Mouse (Mus musculus) hindbrain, postnatal 0 days (tissue): ENCODE results near the gene Nt5c2. TPM values are rescaled to one million over a fixed set of nuclear protein-coding genes. Genes with fewer than 3 reads are reported as not detected.

ENCODE experiments used
- ATAC-seq: fragments of 200-750 bp; cut with Nextera tagmentation; 2 replicates; pipeline ENCODE4 v1.8.0; 2017; ENCODE audit warnings: mild to moderate bottlenecking, moderate TSS enrichment, moderate library complexity
- DNase-seq: peaks from one replicate; pipeline ENCODE4 v3.0.0-alpha.2; 2015; ENCODE audit warnings: low spot score
- H3K27ac ChIP-seq: fragments of 300-500 bp; sonication (generic); 2 replicates; pipeline ENCODE4 v1.5.1; 2014; ENCODE audit warnings: mild to moderate bottlenecking
- H3K27me3 ChIP-seq: fragments of 300-500 bp; sonication (generic); 2 replicates; pipeline ENCODE4 v1.6.1; 2014; ENCODE audit warnings: low read length, mixed read lengths; ENCODE audit not compliant: insufficient read depth
- H3K36me3 ChIP-seq: fragments of 300-500 bp; sonication (generic); 2 replicates; pipeline ENCODE4 v1.6.1; 2014; ENCODE audit warnings: low read length, mixed read lengths; ENCODE audit not compliant: insufficient read depth
- H3K4me1 ChIP-seq: fragments of 300-500 bp; sonication (generic); 2 replicates; pipeline ENCODE4 v1.6.1; 2014; ENCODE audit warnings: antibody characterized with exemption, low read length, mixed read lengths; ENCODE audit not compliant: insufficient read depth
- H3K4me2 ChIP-seq: fragments of 300-500 bp; sonication (generic); 2 replicates; pipeline ENCODE4 v1.6.1; 2014; ENCODE audit warnings: low read depth, mild to moderate bottlenecking, low read length, moderate library complexity, mixed read lengths
- H3K4me3 ChIP-seq: fragments of 300-500 bp; sonication (generic); 2 replicates; pipeline ENCODE4 v1.5.1; 2014; ENCODE audit warnings: low read length
- H3K9ac ChIP-seq: fragments of 300-500 bp; sonication (generic); replicated peaks from 2 replicates; pipeline ENCODE4 v1.6.1; 2014; ENCODE audit warnings: mild to moderate bottlenecking, low read length, moderate library complexity, mixed read lengths
- H3K9me3 ChIP-seq: fragments of 300-500 bp; sonication (generic); 2 replicates; pipeline ENCODE4 v1.6.1; 2016; ENCODE audit warnings: low read length, mixed read lengths
- CTCF ChIP-seq: IDR thresholded peaks from 2 replicates; pipeline ENCODE4 v1.5.1; 2016; ENCODE audit warnings: antibody characterized with exemption, control low read depth, low read depth
- WGBS: fragments of 180-500 bp; shearing (Covaris S2); extraction: QIAGEN DNeasy Blood & Tissue Kit; methylation state at CpG from one replicate; pipeline ENCODE4 v1.1.7; 2014; 5-methylcytosine and 5-hydroxymethylcytosine counted together
- polyA plus RNA-seq: library from polyadenylated mRNA; unstranded; fragments of >200 nt; fragmentation: Nextera tagmentation; extraction: Ambion mirVana; gene quantifications from 2 replicates; pipeline ENCODE4 v1.2.1, GENCODE M21; 2015
- total RNA-seq: library from RNA; depleted of rRNA; stranded (reverse); fragments of >200 nt; gene quantifications from 2 replicates; pipeline ENCODE4 v1.2.3, GENCODE M21; 2014

Gene Nt5c2
- total and polyA plus RNA-seq, 2 experiments from 2014 or later: 43.4 to 79.8 TPM

DNA sequence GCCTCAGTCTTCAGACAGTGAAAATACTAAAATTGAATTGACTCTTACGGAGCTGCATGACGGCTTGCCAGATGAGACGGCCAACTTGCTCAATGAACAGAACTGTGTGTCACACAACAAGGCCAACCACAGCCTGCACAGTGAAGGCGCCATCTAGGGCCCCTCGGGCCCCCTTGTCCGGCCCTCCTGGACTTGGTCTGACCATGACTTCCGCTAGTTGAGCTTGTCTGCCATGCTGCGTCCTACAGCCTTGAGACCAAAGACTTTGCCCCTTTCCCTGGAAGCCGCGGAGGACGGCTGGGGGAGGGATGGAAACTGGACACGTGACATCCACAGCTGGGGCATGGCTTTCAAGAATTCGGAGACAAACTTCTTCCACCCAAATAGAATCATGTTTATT, 137.1 kb downstream of the Nt5c2 start:
- DNase-seq: no peak
- no peak overlapping the region for H3K4me3 ChIP-seq
- TF ChIP-seq CTCF: no peak

DNA sequence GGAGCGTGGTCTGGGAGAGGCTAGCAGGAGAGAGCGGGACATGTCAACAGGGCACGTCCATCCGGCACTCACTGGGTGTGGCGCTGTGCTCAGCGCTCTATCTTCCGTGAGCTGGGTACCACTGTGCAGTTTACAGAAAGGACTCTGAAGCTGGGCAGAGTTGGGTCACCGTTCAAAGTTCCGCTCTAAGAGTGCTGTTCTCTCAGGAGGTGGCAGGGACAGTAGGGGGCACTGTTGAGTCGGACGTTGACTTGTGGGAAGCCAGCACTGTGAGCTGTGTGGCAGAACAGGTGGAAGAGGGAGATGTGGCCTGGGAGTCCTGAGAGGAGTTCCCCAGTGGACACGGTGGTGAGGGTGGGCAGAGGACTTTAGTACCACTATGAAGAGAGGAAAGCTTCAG, 139.2 kb downstream of the Nt5c2 start:
- no peak overlapping the region for H3K9ac ChIP-seq
- TF ChIP-seq CTCF: peak; percentile 84
- no peaks in the 10 kb centered on the region for H3K9me3 ChIP-seq
- no peak overlapping the region for H3K4me3 ChIP-seq
- DNase-seq (peak; percentile 86), ATAC-seq (peak; percentile 72)
- H3K4me1 ChIP-seq: no peaks in the 10 kb centered on the region
- WGBS: 42% methylated on average over 12 of the region's 12 CpGs
- H3K36me3 ChIP-seq: 0 out of 2 replicates have a peak, but pooled peaks cover 1% of the 10 kb centered on the region
- H3K4me2 ChIP-seq: no peak overlapping the region
- H3K27me3 ChIP-seq: no peaks in the 10 kb centered on the region
- no peak overlapping the region for H3K27ac ChIP-seq

More for the DNA sequence above, 137.1 kb downstream of the Nt5c2 start:
- no peaks in the 10 kb centered on the region for H3K4me1 ChIP-seq
- H3K9ac ChIP-seq: no peak overlapping the region
- H3K36me3 ChIP-seq: 0 out of 2 replicates have a peak, but pooled peaks cover 6% of the 10 kb centered on the region
- no peak for ATAC-seq
- H3K27ac ChIP-seq: no peak overlapping the region
- no peak overlapping the region for H3K4me2 ChIP-seq
- 90% methylated on average over 13 of the region's 13 CpGs for WGBS
- H3K27me3 ChIP-seq: no peaks in the 10 kb centered on the region
- no peaks in the 10 kb centered on the region for H3K9me3 ChIP-seq

DNA sequence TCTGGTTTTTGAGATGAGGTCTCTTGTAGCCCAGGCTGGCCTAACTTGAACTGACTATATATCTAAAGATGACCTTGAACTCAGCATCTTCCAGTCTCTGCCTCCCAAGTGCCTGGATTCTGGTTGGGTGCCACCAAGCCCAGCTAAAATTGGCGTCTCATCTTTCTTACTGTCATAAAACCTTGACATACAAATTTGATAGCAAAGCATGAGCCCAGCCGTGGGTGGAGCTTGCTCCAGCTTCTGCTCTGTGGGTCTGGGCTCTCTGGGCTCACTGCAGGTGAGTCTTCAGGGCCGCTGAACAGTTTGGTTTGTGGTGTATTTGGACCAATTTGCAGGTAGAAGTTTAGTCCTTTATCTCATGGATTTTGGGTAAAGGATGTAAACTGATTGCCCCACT, 141.0 kb downstream of the Nt5c2 start:
- Histone ChIP-seq H3K9me3 (no peaks in the 10 kb centered on the region), H3K36me3 (0 out of 2 replicates have a peak, but pooled peaks cover 3% of the 10 kb centered on the region), H3K4me2 (no peak overlapping the region), H3K4me1 (no peaks in the 10 kb centered on the region), H3K4me3 (no peak overlapping the region), H3K27ac (no peak overlapping the region), H3K27me3 (no peaks in the 10 kb centered on the region), H3K9ac (no peak overlapping the region)
- ATAC-seq (no peak), DNase-seq (no peak)
- 87% methylated on average over 3 of the region's 3 CpGs for WGBS
- TF ChIP-seq CTCF: no peak

DNA sequence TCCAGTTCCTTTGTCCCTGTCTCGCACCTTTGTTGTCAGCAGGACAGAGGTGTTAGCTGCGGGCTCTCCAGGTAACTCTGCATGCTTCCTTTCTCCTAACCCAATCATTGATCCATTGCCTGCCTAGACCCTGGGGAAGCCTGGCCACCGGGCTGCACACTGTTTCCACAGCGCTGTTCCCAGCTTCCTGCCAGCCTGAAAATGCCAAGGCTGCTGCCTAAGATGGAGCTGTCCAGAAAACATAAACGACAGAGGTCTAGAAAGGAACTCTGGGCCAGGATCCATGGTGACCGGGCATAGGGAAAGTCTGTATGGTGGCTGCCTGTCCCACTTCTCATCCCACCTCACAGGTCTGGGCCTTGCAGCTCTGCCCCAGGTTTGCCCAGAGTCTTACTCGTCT, 143.3 kb downstream of the Nt5c2 start:
- Histone ChIP-seq H3K9me3 (no peaks in the 10 kb centered on the region), H3K4me3 (no peak overlapping the region), H3K4me1 (no peaks in the 10 kb centered on the region), H3K36me3 (peaks cover 3% of the 10 kb centered on the region; the same call in 1 of the 2 replicates), H3K9ac (no peak overlapping the region), H3K4me2 (no peak overlapping the region), H3K27ac (no peak overlapping the region), H3K27me3 (no peaks in the 10 kb centered on the region)
- WGBS: 80% methylated on average over 7 of the region's 7 CpGs
- DNase-seq (no peak), ATAC-seq (no peak)
- TF ChIP-seq CTCF: no peak

DNA sequence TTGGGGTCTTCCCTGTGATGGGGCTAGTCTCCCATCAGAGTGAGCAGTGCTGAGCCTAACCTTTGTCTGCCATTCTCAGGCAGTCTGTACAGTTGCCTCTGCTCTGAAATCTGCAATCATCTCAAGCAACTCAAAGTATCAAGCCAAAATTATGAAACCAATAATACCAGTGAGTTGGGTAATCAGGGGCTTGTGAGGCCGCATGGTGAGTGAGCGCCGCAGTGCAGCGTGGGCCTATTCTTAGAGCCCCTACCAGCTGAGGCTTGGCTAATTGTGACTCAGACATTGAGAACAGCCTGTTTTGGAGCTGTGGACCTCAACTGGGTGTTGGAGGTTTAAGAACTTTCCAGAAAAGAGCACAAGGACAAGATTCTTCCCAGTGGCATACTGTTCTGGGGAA, 143.9 kb downstream of the Nt5c2 start:
- Histone ChIP-seq H3K9ac (no peak overlapping the region), H3K9me3 (no peaks in the 10 kb centered on the region), H3K36me3 (peaks cover 3% of the 10 kb centered on the region; the same call in 1 of the 2 replicates), H3K4me3 (no peak overlapping the region), H3K4me1 (no peaks in the 10 kb centered on the region), H3K27me3 (no peaks in the 10 kb centered on the region), H3K27ac (no peak overlapping the region), H3K4me2 (no peak overlapping the region)
- no peak for TF ChIP-seq CTCF
- WGBS: 86% methylated on average over 4 of the region's 4 CpGs
- ATAC-seq (no peak), DNase-seq (no peak)

DNA sequence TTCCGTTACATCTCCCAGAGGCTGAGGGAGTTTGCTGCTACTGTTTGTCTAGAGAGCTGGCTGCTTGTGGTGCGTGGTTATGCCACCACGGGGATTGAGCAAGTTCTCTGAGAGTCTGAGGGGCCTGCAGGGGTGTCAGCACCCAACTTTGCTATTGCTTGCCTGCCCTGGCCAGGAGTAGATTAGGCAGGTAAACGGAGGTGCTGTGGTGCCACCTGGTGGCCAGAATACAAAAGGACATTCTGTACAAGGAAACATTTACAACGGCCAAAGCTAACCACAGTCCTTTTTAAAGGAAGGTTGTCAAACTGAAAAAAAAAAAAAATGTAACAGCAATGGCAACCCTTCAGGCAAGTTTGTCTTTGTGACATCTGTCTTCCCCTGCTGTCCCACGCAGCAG, 145.4 kb downstream of the Nt5c2 start:
- Histone ChIP-seq H3K9me3 (no peaks in the 10 kb centered on the region), H3K27ac (no peak overlapping the region), H3K4me3 (no peak overlapping the region), H3K9ac (no peak overlapping the region), H3K36me3 (peaks cover 3% of the 10 kb centered on the region; the same call in 1 of the 2 replicates), H3K4me2 (no peak overlapping the region), H3K4me1 (no peaks in the 10 kb centered on the region), H3K27me3 (no peaks in the 10 kb centered on the region)
- ATAC-seq (peak; percentile 78; the same call in 1 of the 2 replicates), DNase-seq (peak; percentile 88)
- peak; percentile 94 for TF ChIP-seq CTCF
- 13% methylated on average over 6 of the region's 6 CpGs for WGBS

DNA sequence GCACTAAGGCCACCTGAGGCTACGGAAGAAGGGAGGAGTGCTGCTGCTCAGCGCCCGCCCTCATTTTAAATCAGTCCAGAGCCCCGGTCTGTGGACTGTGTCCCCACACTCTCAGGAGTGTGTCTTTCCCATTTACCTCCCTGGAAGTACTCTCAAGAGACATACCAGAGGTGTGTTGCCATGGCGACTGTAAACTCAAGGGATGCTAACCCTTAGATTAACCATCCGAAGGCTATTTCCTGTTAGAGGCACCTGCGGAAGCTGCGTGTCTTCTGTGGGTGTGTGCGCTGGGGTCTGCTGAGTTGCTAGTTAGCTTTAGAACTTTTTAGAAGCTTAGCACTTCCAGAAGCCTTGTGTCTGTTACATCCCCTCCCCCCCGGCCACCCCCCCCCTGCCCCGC, 145.9 kb downstream of the Nt5c2 start:
- Histone ChIP-seq H3K27ac (no peak overlapping the region), H3K4me3 (no peak overlapping the region), H3K4me1 (no peaks in the 10 kb centered on the region), H3K9me3 (no peaks in the 10 kb centered on the region), H3K4me2 (no peak overlapping the region), H3K27me3 (no peaks in the 10 kb centered on the region), H3K9ac (no peak overlapping the region), H3K36me3 (peaks cover 3% of the 10 kb centered on the region; the same call in 1 of the 2 replicates)
- DNase-seq: no peak
- ATAC-seq: peak; percentile 30; the same call in 1 of the 2 replicates
- TF ChIP-seq CTCF: no peak
- 61% methylated on average over 11 of the region's 11 CpGs for WGBS
